9 mouse cellular contexts compared by ENCODE assay signal in the genomic region with DNA sequence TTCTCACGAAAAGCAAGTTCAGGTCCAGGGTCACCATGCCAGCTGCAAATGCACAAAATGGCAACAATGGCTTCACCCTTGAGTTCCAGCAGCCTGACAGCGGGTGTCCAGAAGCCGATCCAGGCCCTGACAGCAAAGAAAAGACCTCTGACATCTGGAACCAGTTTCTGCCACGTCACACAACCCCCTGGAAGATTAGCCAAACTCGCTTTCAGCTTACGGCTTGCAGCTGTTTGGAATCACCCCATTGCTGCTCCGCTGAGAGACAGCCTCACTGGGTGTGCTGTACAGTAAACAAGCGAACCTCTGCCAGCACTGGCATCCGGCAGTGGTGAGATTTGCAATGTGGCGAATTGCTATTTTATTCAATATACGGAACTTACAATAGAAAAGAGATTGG. TPM values are rescaled to one million over a fixed set of nuclear protein-coding genes. Genes with fewer than 3 reads are reported as not detected.
A peak's percentile ranks its signal among the peaks of the same experiment; 100 is the strongest.
DNase-seq lines count a peak whose midpoint lies in the region; ATAC-seq and TF ChIP-seq lines count a peak whose summit lies in the region.
"Had no signal": no experiment of that assay in that cellular context is flagged by ENCODE, and none has a peak within 500 bp of the region (broad histone marks: within the 10 kb centered on the region; RNA-seq: fewer than 3 reads in every experiment).

No protein-coding gene starts in this region.

- no peak for ATAC-seq in stomach, postnatal 0 days (ENCODE audit: low FRiP score, low TSS enrichment)
- ATAC-seq in midbrain, embryonic 16.5 days: no peak

- H3K9me3 ChIP-seq in stomach, postnatal 0 days (ENCODE audit: control insufficient read depth, low read length): no peaks in the 10 kb centered on the region
- no peaks in the 10 kb centered on the region for H3K9me3 ChIP-seq in midbrain, embryonic 16.5 days (replicated peaks; ENCODE audit: control insufficient read depth, low read length, poor library complexity, severe bottlenecking)
- H3K9me3 ChIP-seq: neural tube, embryonic 13.5 days had no signal

- intact Hi-C loops in heart, adult 2 months (cut with DNase I): loop anchor here (5.0 kb wide), 1 partner anchor 297 kb away; no protein-coding TSS in a partner anchor

- H3K36me3 ChIP-seq in heart, adult 2 months (ENCODE audit: control insufficient read depth, insufficient read depth, low read length): no peaks in the 10 kb centered on the region
- H3K36me3 ChIP-seq in stomach, postnatal 0 days (ENCODE audit: control insufficient read depth, insufficient read depth, low read length): no peaks in the 10 kb centered on the region
- H3K36me3 ChIP-seq in midbrain, embryonic 16.5 days (ENCODE audit: control insufficient read depth, insufficient read depth, low read length): no peaks in the 10 kb centered on the region
- H3K36me3 ChIP-seq: neural tube, embryonic 13.5 days had no signal

- no peak overlapping the region for H3K4me3 ChIP-seq in heart, adult 2 months
- H3K4me3 ChIP-seq in stomach, postnatal 0 days (ENCODE audit: low read depth, low read length): no peak overlapping the region
- no peak overlapping the region for H3K4me3 ChIP-seq in midbrain, embryonic 16.5 days (ENCODE audit: low read depth, low read length)
- H3K4me3 ChIP-seq: neural tube, embryonic 13.5 days had no signal

- no peak for TF ChIP-seq EP300 in heart, adult 2 months (IDR thresholded peaks at IDR 0.05; ENCODE audit: insufficient read depth, low read depth, low read length)
- TF ChIP-seq EP300 in stomach, postnatal 0 days (optimal IDR thresholded peaks at IDR 0.05): no peak

- no peak for TF ChIP-seq POLR2A in heart, adult 2 months (IDR thresholded peaks at IDR 0.05; ENCODE audit: insufficient read depth, low read depth, low read length)

- no peak overlapping the region for H3K4me2 ChIP-seq in stomach, postnatal 0 days (replicated peaks; ENCODE audit: low read depth)
- no peak overlapping the region for H3K4me2 ChIP-seq in midbrain, embryonic 16.5 days (ENCODE audit: low read length)
- H3K4me2 ChIP-seq: neural tube, embryonic 13.5 days had no signal

- peak overlapping the region; percentile 63 for H3K27ac ChIP-seq in heart, adult 2 months
- 0 out of 2 replicates have a peak overlapping the region, but pooled peaks have one; percentile 35 for H3K27ac ChIP-seq in stomach, postnatal 0 days (replicated peaks)
- H3K27ac ChIP-seq in midbrain, embryonic 16.5 days (ENCODE audit: low read length): no peak overlapping the region

- DNase-seq in ovary, postnatal 36 days (ENCODE audit: low spot score): peak; percentile 28
- DNase-seq in ovary, postnatal 14 days (ENCODE audit: low spot score): no peak
- peak; percentile 66 to 76 for DNase-seq in heart, adult 2 months
- peak; percentile 36 to 44 for DNase-seq in kidney, postnatal 25 days
- no peak for DNase-seq in stomach, postnatal 0 days (ENCODE audit: low spot score)
- no peak for DNase-seq in thymus, postnatal 4 days
- DNase-seq in cerebellum, adult 18-20 months: no peak

- WGBS in heart, adult 2 months: 72% methylated on average over 11 of the region's 11 CpGs
- WGBS in stomach, postnatal 0 days: 56% methylated on average over 11 of the region's 11 CpGs
- WGBS in midbrain, embryonic 16.5 days: 76% methylated on average over 11 of the region's 11 CpGs

- peaks cover 9% of the 10 kb centered on the region for H3K4me1 ChIP-seq in heart, adult 2 months (ENCODE audit: control insufficient read depth, insufficient read depth, low read length)
- 0 out of 2 replicates have a peak, but pooled peaks cover 6% of the 10 kb centered on the region for H3K4me1 ChIP-seq in stomach, postnatal 0 days (replicated peaks; ENCODE audit: control insufficient read depth, insufficient read depth)
- H3K4me1 ChIP-seq in midbrain, embryonic 16.5 days (ENCODE audit: control insufficient read depth, insufficient read depth, low read length): peaks cover 21% of the 10 kb centered on the region

- H3K27me3 ChIP-seq in heart, adult 2 months (ENCODE audit: control insufficient read depth, insufficient read depth, low read length): no peaks in the 10 kb centered on the region
- no peaks in the 10 kb centered on the region for H3K27me3 ChIP-seq in stomach, postnatal 0 days (ENCODE audit: control insufficient read depth, insufficient read depth, low read length)
- no peaks in the 10 kb centered on the region for H3K27me3 ChIP-seq in midbrain, embryonic 16.5 days (ENCODE audit: control insufficient read depth, insufficient read depth, low read depth, low read length)
- H3K27me3 ChIP-seq: neural tube, embryonic 13.5 days had no signal

- H3K79me2 ChIP-seq in heart, adult 2 months (replicated peaks; ENCODE audit: control insufficient read depth, insufficient read depth, low read length): no peaks in the 10 kb centered on the region

- TF ChIP-seq CTCF in heart, adult 2 months (IDR thresholded peaks at IDR 0.05): no peak
- TF ChIP-seq CTCF in stomach, postnatal 0 days (IDR thresholded peaks at IDR 0.05; ENCODE audit: low read depth): no peak

- no peak overlapping the region for H3K9ac ChIP-seq in heart, adult 2 months (ENCODE audit: low read depth, low read length)
- H3K9ac ChIP-seq in stomach, postnatal 0 days (ENCODE audit: low read length): no peak overlapping the region
- H3K9ac ChIP-seq in midbrain, embryonic 16.5 days (ENCODE audit: low read depth, low read length): no peak overlapping the region
- H3K9ac ChIP-seq: neural tube, embryonic 13.5 days had no signal

RNA-seq across cellular contexts. Expression of gene Hhat, which starts 18.8 kb away (rescaled TPM):
- total RNA-seq in heart, adult 2 months (2021): 1 to 10 TPM; 1.6 to 2.1 TPM
- 2.8 and 3.5 TPM in 2 replicates for polyA plus RNA-seq in heart, adult 2 months (2012; rRNA removed)
- 3.1 and 3.6 TPM in 2 replicates for polyA plus RNA-seq in stomach, postnatal 0 days (2015; fragmentation: Nextera tagmentation; extraction: Ambion mirVana)
- 3.3 and 3.4 TPM in 2 replicates for polyA plus RNA-seq in midbrain, embryonic 16.5 days (2015; fragmentation: Nextera tagmentation; extraction: Ambion mirVana)

Comparison
In these comparisons a context has a peak if more than half of its experiments do, and no peak if none do; other contexts are left out.
1. DNase-seq: peak in ovary, postnatal 36 days (single experiment), heart, adult 2 months (2 of 2) and kidney, postnatal 25 days (2 of 2); none in ovary, postnatal 14 days (single experiment), stomach, postnatal 0 days (single experiment), thymus, postnatal 4 days (single experiment) and cerebellum, adult 18-20 months (0 of 2).